24 mouse cellular contexts compared by ENCODE assay signal in genomic region chr3:144356103-144356947, GRCm38 (mm10).
DNase-seq lines count a peak whose midpoint lies in the region; ATAC-seq and TF ChIP-seq lines count a peak whose summit lies in the region.
"Had no signal": no experiment of that assay in that cellular context is flagged by ENCODE, and none has a peak within 500 bp of the region (broad histone marks: within the 10 kb centered on the region; RNA-seq: fewer than 3 reads in every experiment).

No protein-coding gene starts in this region.

- no peak for DNase-seq in liver, postnatal 0 days
- DNase-seq in MEL (ENCODE audit: low read depth, low spot score), result peak; percentile 84
- no peak for DNase-seq in liver, embryonic 13.5 days
- peak; percentile 40 for DNase-seq in retina, embryonic 14.5 days (ENCODE audit: low spot score)
- DNase-seq in thymus, postnatal 25 days, result no peak
- DNase-seq in layer of hippocampus, adult 18-20 months (ENCODE audit: low spot score in 2 of 2), result no peak
- DNase-seq: adrenal gland, postnatal 14 days; B cell, adult 2 months; cerebellum, adult 18-20 months; cerebellum, postnatal 25 days; forebrain, postnatal 0 days; kidney, postnatal 4 days; lung, postnatal 4 days; thymus, postnatal 36 days had no signal

- H3K79me2 ChIP-seq in MEL (ENCODE audit: control insufficient read depth, insufficient read depth, low read length, poor library complexity), result no peaks in the 10 kb centered on the region

- H3K4me2 ChIP-seq in liver, embryonic 12.5 days, result no peak overlapping the region
- H3K4me2 ChIP-seq in liver, postnatal 0 days (ENCODE audit: low read depth, low read length), result no peak overlapping the region
- H3K4me2 ChIP-seq in liver, embryonic 13.5 days, result no peak overlapping the region
- H3K4me2 ChIP-seq in kidney, embryonic 14.5 days (replicated peaks; ENCODE audit: low read depth, low read length), result no peak overlapping the region
- H3K4me2 ChIP-seq: embryonic facial prominence, embryonic 15.5 days; heart, embryonic 13.5 days; hindbrain, embryonic 15.5 days; intestine, embryonic 15.5 days; kidney, embryonic 15.5 days; limb, embryonic 13.5 days; lung, embryonic 15.5 days; neural tube, embryonic 12.5 days had no signal

- no peaks in the 10 kb centered on the region for H3K36me3 ChIP-seq in liver, embryonic 12.5 days
- H3K36me3 ChIP-seq in liver, postnatal 0 days (replicated peaks; ENCODE audit: insufficient read depth, low read length), result no peaks in the 10 kb centered on the region
- H3K36me3 ChIP-seq in MEL (ENCODE audit: control insufficient read depth in 1 of 2, insufficient read depth in 2 of 2, low read length in 2 of 2), result no peaks in the 10 kb centered on the region
- no peaks in the 10 kb centered on the region for H3K36me3 ChIP-seq in liver, embryonic 13.5 days
- no peaks in the 10 kb centered on the region for H3K36me3 ChIP-seq in kidney, embryonic 14.5 days (ENCODE audit: control insufficient read depth, insufficient read depth, low read length)
- H3K36me3 ChIP-seq: embryonic facial prominence, embryonic 15.5 days; heart, embryonic 13.5 days; hindbrain, embryonic 15.5 days; intestine, embryonic 15.5 days; kidney, embryonic 15.5 days; limb, embryonic 13.5 days; lung, embryonic 15.5 days; neural tube, embryonic 12.5 days had no signal

- WGBS in liver, embryonic 12.5 days (ENCODE audit: insufficient replicate concordance), result 40% methylated on average over 17 of the region's 17 CpGs
- 49% methylated on average over 17 of the region's 17 CpGs for WGBS in liver, postnatal 0 days (ENCODE audit: insufficient replicate concordance)
- WGBS in liver, embryonic 13.5 days (ENCODE audit: insufficient replicate concordance), result 40% methylated on average over 17 of the region's 17 CpGs
- 68% methylated on average over 17 of the region's 17 CpGs for WGBS in kidney, embryonic 14.5 days

- peak; percentile 44; the same call in 1 of the 2 replicates for ATAC-seq in liver, embryonic 12.5 days
- no peak for ATAC-seq in liver, postnatal 0 days
- peak; percentile 48; the same call in 1 of the 2 replicates for ATAC-seq in liver, embryonic 13.5 days (ENCODE audit: low read depth)
- ATAC-seq in kidney, embryonic 14.5 days (ENCODE audit: low FRiP score, low TSS enrichment), result no peak
- ATAC-seq: forebrain, postnatal 0 days; intestine, embryonic 15.5 days had no signal

- TF ChIP-seq EP300 in liver, postnatal 0 days (IDR thresholded peaks at IDR 0.05; ENCODE audit: low read depth), result no peak
- TF ChIP-seq EP300 in MEL (IDR thresholded peaks at IDR 0.05; ENCODE audit: low read depth in 1 of 2, low read length in 2 of 2), result peak; percentile 97 to 98

- H3K9ac ChIP-seq in liver, embryonic 12.5 days, result no peak overlapping the region
- no peak overlapping the region for H3K9ac ChIP-seq in liver, postnatal 0 days (replicated peaks)
- H3K9ac ChIP-seq in MEL (ENCODE audit: control insufficient read depth, low read depth, low read length, poor library complexity, severe bottlenecking), result no peak overlapping the region
- H3K9ac ChIP-seq in liver, embryonic 13.5 days, result no peak overlapping the region
- no peak overlapping the region for H3K9ac ChIP-seq in kidney, embryonic 14.5 days (ENCODE audit: low read depth, low read length)
- H3K9ac ChIP-seq: embryonic facial prominence, embryonic 15.5 days; forebrain, postnatal 0 days; heart, embryonic 13.5 days; hindbrain, embryonic 15.5 days; intestine, embryonic 15.5 days; kidney, embryonic 15.5 days; limb, embryonic 13.5 days; lung, embryonic 15.5 days; neural tube, embryonic 12.5 days had no signal

- TF ChIP-seq RAD21 in MEL (IDR thresholded peaks at IDR 0.05; ENCODE audit: low read depth, low read length), result no peak

- H3K27me3 ChIP-seq in liver, embryonic 12.5 days (replicated peaks), result no peaks in the 10 kb centered on the region
- no peaks in the 10 kb centered on the region for H3K27me3 ChIP-seq in liver, postnatal 0 days (ENCODE audit: insufficient read depth, low read length)
- no peaks in the 10 kb centered on the region; a peak in 2 of 4 replicates for H3K27me3 ChIP-seq in MEL (ENCODE audit: control insufficient read depth in 1 of 2, insufficient read depth in 2 of 2, low read length in 2 of 2)
- no peaks in the 10 kb centered on the region for H3K27me3 ChIP-seq in liver, embryonic 13.5 days
- no peaks in the 10 kb centered on the region for H3K27me3 ChIP-seq in kidney, embryonic 14.5 days (ENCODE audit: control insufficient read depth, insufficient read depth, low read length)
- H3K27me3 ChIP-seq: embryonic facial prominence, embryonic 15.5 days; heart, embryonic 13.5 days; hindbrain, embryonic 15.5 days; intestine, embryonic 15.5 days; kidney, embryonic 15.5 days; lung, embryonic 15.5 days; neural tube, embryonic 12.5 days had no signal

- H3K4me3 ChIP-seq in liver, embryonic 12.5 days, result no peak overlapping the region
- no peak overlapping the region for H3K4me3 ChIP-seq in liver, postnatal 0 days (ENCODE audit: low read depth, low read length)
- no peak overlapping the region for H3K4me3 ChIP-seq in MEL (ENCODE audit: control insufficient read depth in 1 of 2, insufficient read depth in 1 of 2, low read depth in 2 of 2, low read length in 2 of 2)
- no peak overlapping the region for H3K4me3 ChIP-seq in liver, embryonic 13.5 days (replicated peaks)
- no peak overlapping the region for H3K4me3 ChIP-seq in kidney, embryonic 14.5 days (ENCODE audit: low read length)
- H3K4me3 ChIP-seq: embryonic facial prominence, embryonic 15.5 days; heart, embryonic 13.5 days; hindbrain, embryonic 15.5 days; intestine, embryonic 15.5 days; kidney, embryonic 15.5 days; limb, embryonic 13.5 days; lung, embryonic 15.5 days; neural tube, embryonic 12.5 days had no signal

- no peak for TF ChIP-seq POLR2A in MEL (IDR thresholded peaks at IDR 0.05; ENCODE audit: control insufficient read depth in 1 of 2, insufficient read depth in 1 of 2, low read depth in 1 of 2, low read length in 2 of 2, poor library complexity in 1 of 2)

- no peak overlapping the region for H3K27ac ChIP-seq in liver, embryonic 12.5 days
- no peak overlapping the region for H3K27ac ChIP-seq in liver, postnatal 0 days (ENCODE audit: low read depth)
- H3K27ac ChIP-seq in MEL (ENCODE audit: control insufficient read depth, low read depth, low read length), result peak overlapping the region; percentile 47
- no peak overlapping the region for H3K27ac ChIP-seq in liver, embryonic 13.5 days
- H3K27ac ChIP-seq in kidney, embryonic 14.5 days (ENCODE audit: low read depth, low read length), result no peak overlapping the region
- H3K27ac ChIP-seq: embryonic facial prominence, embryonic 15.5 days; heart, embryonic 13.5 days; hindbrain, embryonic 15.5 days; intestine, embryonic 15.5 days; kidney, embryonic 15.5 days; limb, embryonic 13.5 days; lung, embryonic 15.5 days; neural tube, embryonic 12.5 days had no signal

- H3K9me3 ChIP-seq in liver, embryonic 12.5 days (replicated peaks), result 0 out of 2 replicates have a peak, but pooled peaks cover 6% of the 10 kb centered on the region
- no peaks in the 10 kb centered on the region for H3K9me3 ChIP-seq in liver, postnatal 0 days (ENCODE audit: low read length)
- no peaks in the 10 kb centered on the region for H3K9me3 ChIP-seq in MEL (replicated peaks; ENCODE audit: insufficient read depth, low read length)
- no peaks in the 10 kb centered on the region for H3K9me3 ChIP-seq in liver, embryonic 13.5 days (replicated peaks)
- no peaks in the 10 kb centered on the region for H3K9me3 ChIP-seq in kidney, embryonic 14.5 days (ENCODE audit: control insufficient read depth, low read length)
- H3K9me3 ChIP-seq: embryonic facial prominence, embryonic 15.5 days; heart, embryonic 13.5 days; hindbrain, embryonic 15.5 days; intestine, embryonic 15.5 days; limb, embryonic 13.5 days; lung, embryonic 15.5 days; neural tube, embryonic 12.5 days had no signal

- no peaks in the 10 kb centered on the region for H3K4me1 ChIP-seq in liver, embryonic 12.5 days
- H3K4me1 ChIP-seq in liver, postnatal 0 days (ENCODE audit: insufficient read depth), result no peaks in the 10 kb centered on the region
- peaks cover 0 to 13% of the 10 kb centered on the region in 2 experiments; a peak in 3 of 4 replicates for H3K4me1 ChIP-seq in MEL (ENCODE audit: control insufficient read depth in 1 of 2, insufficient read depth in 2 of 2, low read length in 2 of 2)
- no peaks in the 10 kb centered on the region; the same call in 1 of the 2 replicates for H3K4me1 ChIP-seq in liver, embryonic 13.5 days (replicated peaks)
- H3K4me1 ChIP-seq in kidney, embryonic 14.5 days (ENCODE audit: control insufficient read depth, insufficient read depth, low read length), result no peaks in the 10 kb centered on the region
- H3K4me1 ChIP-seq: embryonic facial prominence, embryonic 15.5 days; intestine, embryonic 15.5 days; kidney, embryonic 15.5 days; lung, embryonic 15.5 days; neural tube, embryonic 12.5 days had no signal

- TF ChIP-seq CTCF in liver, postnatal 0 days (IDR thresholded peaks at IDR 0.05; ENCODE audit: low read depth), result no peak
- no peak for TF ChIP-seq CTCF in MEL (IDR thresholded peaks at IDR 0.05 in 2 of 3, conservative IDR thresholded peaks at IDR 0.05 in 1 of 3; ENCODE audit: control insufficient read depth in 1 of 3, insufficient read depth in 1 of 3, low read depth in 2 of 3, low read length in 3 of 3, poor library complexity in 1 of 3, severe bottlenecking in 1 of 3)

TF ChIP-seq in MEL, 35 proteins besides CTCF, POLR2A, EP300 and RAD21 (continues in another document):
- TF ChIP-seq NRF1 (IDR thresholded peaks at IDR 0.05; ENCODE audit: insufficient read depth, low read depth, low read length, poor library complexity, severe bottlenecking) (no peak), RCOR1 (IDR thresholded peaks at IDR 0.05; ENCODE audit: low read depth, low read length) (peak; percentile 99), HCFC1 (IDR thresholded peaks at IDR 0.05; ENCODE audit: low read depth, low read length) (no peak; the same call in 1 of the 2 replicates), KAT2A (conservative IDR thresholded peaks at IDR 0.05; ENCODE audit: low read depth, low read length) (no peak), GATA1 (IDR thresholded peaks at IDR 0.05; ENCODE audit: low read depth, low read length) (peak; percentile 97), MYC (IDR thresholded peaks at IDR 0.05; ENCODE audit: low read depth, low read length) (peak; percentile 32; the same call in 1 of the 2 replicates), USF2 (IDR thresholded peaks at IDR 0.05; ENCODE audit: borderline replicate concordance in 1 of 2, insufficient read depth in 1 of 2, low read depth in 1 of 2, low read length in 2 of 2) (no peak), ZNF384 (IDR thresholded peaks at IDR 0.05; ENCODE audit: low read depth, low read length) (peak; percentile 74), TCF12 (IDR thresholded peaks at IDR 0.05; ENCODE audit: low read depth, low read length) (peak; percentile 99), UBTF (IDR thresholded peaks at IDR 0.05; ENCODE audit: borderline replicate concordance, insufficient read depth, low read depth, low read length) (no peak), ETS1 (IDR thresholded peaks at IDR 0.05; ENCODE audit: low read depth, low read length) (peak; percentile 98), JUND (IDR thresholded peaks at IDR 0.05; ENCODE audit: low read depth, low read length) (no peak), MYB (IDR thresholded peaks at IDR 0.05; ENCODE audit: low read depth, low read length) (peak; percentile 67), MAZ (IDR thresholded peaks at IDR 0.05; ENCODE audit: low read depth, low read length) (no peak)

Comparison
In these comparisons a context has a peak if more than half of its experiments do, and no peak if none do; other contexts are left out.
1. ATAC-seq: peak in liver, embryonic 12.5 days (single experiment) and liver, embryonic 13.5 days (single experiment); none in liver, postnatal 0 days (single experiment) and kidney, embryonic 14.5 days (single experiment).
2. DNase-seq: peak in MEL (single experiment) and retina, embryonic 14.5 days (single experiment); none in liver, postnatal 0 days (single experiment), liver, embryonic 13.5 days (single experiment), thymus, postnatal 25 days (single experiment) and layer of hippocampus, adult 18-20 months (0 of 2).